Mouse (Mus musculus) bone marrow, adult 2 months (tissue): ENCODE measurements at regions not wholly inside any gene's neighbourhood (a gene's known extent, or its start where the extent isn't known, plus 50 kb on each side); places are given as distances from the start of the nearest gene placed in this dataset.

ENCODE experiments used
- CTCF ChIP-seq: fragments of 200-500 bp; IDR thresholded peaks from 2 replicates; pipeline ENCODE4 v1.5.1; 2011; ENCODE audit warnings: low read length, control low read depth; ENCODE audit not compliant: control insufficient read depth, insufficient read depth
- POLR2A ChIP-seq: fragments of 200-500 bp; IDR thresholded peaks from 2 replicates; pipeline ENCODE4 v1.6.1; 2011; ENCODE audit warnings: low read depth, mild to moderate bottlenecking, control low read depth, low read length, borderline replicate concordance; ENCODE audit not compliant: control insufficient read depth

DNA sequence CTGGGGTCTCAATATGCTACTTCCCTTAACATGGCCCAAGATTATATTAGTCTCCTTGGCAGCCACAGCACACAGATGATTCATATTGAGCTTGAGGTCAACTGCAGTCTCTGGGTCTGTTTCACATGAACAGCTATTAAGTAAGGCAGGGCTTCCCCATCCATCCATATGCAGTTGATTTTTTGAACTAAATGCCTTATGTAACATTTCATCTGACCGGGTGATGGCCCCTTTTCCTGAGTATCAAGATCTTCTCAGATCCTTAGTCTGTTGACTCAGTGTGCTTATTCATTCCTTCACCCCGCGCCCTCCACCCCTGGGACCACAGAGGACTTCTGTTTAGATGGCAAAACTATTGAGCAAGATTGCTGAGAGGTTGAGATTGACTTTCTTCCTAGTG is 202.7 kb downstream of the Cyp26b1 start:
- no peak for TF ChIP-seq CTCF
- no peak for TF ChIP-seq POLR2A
